Mouse (Mus musculus): ENCODE data around the gene Sim1. TPM values are rescaled to one million over a fixed set of nuclear protein-coding genes. Genes with fewer than 3 reads are reported as not detected.

Sim1 gene
- not detected in 2 replicates for polyA plus RNA-seq (2012; rRNA removed)

GRCm38 (mm10) chr10:50894170-50894991, at the start of gene Sim1:
TSS of gene Sim1 (plus strand) at chr10:50894754.
- no peak for DNase-seq (ENCODE audit: low spot score)

GRCm38 (mm10) chr10:50868202-50868601, 26.4 kb upstream of the Sim1 start:
- DNase-seq (ENCODE audit: low spot score) = no peak

- DNase-seq (ENCODE audit: low spot score) = no peak
Measured at GRCm38 (mm10) chr10:50876952-50877351, 17.6 kb upstream of the Sim1 start.

- DNase-seq (ENCODE audit: low spot score) = no peak
Measured at GRCm38 (mm10) chr10:50881476-50882069, 13.0 kb upstream of the Sim1 start.

DNA sequence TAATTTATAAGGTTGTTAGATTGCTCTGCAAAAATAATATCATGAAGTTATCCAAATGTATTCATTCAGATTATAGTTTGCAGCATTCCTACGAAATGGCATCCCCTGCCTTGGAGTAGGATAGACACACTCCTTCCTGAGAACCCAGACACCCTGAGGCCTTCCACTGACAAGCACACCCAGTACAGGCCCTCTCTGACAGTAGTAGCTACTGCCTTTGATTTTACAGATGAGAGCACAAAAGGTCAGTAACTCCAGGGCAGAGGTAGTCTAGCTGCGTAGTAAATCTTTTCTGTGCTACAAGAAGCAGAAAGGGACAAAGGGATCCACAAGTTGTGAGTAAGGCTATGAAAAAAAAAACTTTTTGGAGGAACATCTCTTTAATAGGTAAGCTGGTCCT, 12.2 kb upstream of the Sim1 start:
- no peak for DNase-seq (ENCODE audit: low spot score)

- no peak for DNase-seq (ENCODE audit: low spot score)
Measured at GRCm38 (mm10) chr10:50886305-50886704, 8.2 kb upstream of the Sim1 start.

DNA sequence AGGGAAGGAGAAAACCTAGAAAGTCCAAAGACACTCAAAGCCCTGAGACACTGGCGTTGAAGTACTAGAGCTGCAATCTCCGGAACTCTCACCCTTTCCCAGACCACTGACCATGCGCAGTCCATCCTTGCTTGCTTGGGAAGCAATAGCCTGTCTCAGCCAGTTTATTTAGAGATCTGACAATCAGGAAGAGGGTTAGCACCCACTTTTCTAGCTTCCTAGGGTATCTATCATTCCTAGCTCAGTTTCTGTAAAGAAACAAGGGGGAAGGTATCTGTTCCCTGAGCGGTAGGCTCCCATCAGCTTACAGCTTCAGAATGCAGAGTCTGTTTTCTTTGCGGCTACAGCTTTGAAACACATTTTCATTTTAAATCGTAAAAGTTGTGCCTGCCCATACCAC, 3.9 kb upstream of the Sim1 start:
- no peak for DNase-seq (ENCODE audit: low spot score)

- DNase-seq (ENCODE audit: low spot score) = no peak
Measured at GRCm38 (mm10) chr10:50891876-50892711, 2.5 kb upstream of the Sim1 start.

DNA sequence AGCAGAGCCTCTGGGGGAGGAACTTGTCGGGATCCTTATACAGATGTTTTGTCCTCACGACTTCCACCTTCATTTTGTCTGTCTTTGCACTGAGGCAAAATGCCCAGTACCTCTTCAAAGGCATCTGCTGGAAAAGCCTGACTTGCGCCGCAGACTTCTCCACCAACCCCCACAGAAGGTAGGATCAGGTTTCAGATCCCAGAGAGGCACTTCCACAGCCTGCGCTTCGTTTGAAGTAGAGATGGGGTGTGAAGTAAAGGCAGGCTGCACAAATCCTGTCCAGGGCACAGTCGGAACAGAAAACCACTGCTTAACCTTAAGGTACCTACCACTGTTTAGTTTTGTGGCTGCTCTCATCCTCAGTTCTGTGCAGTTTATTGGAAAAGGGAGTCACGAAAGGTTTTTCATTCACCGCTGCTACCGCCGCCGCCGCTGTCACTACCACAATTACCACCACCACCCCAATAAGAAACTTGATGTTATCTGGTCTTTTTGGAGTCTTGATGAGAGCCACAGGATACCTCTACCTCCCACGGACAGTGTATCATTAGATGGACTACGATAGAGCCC, 1.7 kb upstream of the Sim1 start:
- no peak for DNase-seq (ENCODE audit: low spot score)

DNA sequence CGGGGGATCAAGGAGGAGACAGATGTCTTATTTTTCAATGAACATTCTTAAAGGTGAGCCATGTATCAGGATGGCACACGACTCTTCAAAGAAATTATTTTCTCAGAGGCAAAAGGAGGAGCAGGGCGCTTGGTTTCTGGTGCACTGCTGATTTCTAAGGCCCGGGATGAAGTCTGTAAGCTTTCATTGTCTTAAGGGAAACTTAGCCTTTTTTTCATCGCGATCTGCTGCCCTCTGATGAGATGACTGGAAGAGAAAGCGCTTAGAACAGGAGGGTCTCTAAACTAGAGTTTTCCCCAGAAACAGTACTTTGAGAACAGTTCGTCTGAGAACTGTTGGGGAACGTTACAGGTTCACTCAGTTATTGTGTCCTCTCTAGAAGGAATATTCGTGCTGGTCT, 1.0 kb upstream of the Sim1 start:
- DNase-seq (ENCODE audit: low spot score) = no peak

- DNase-seq (ENCODE audit: low spot score) = no peak
Measured at GRCm38 (mm10) chr10:50895091-50895790, 687 bp downstream of the Sim1 start.

DNA sequence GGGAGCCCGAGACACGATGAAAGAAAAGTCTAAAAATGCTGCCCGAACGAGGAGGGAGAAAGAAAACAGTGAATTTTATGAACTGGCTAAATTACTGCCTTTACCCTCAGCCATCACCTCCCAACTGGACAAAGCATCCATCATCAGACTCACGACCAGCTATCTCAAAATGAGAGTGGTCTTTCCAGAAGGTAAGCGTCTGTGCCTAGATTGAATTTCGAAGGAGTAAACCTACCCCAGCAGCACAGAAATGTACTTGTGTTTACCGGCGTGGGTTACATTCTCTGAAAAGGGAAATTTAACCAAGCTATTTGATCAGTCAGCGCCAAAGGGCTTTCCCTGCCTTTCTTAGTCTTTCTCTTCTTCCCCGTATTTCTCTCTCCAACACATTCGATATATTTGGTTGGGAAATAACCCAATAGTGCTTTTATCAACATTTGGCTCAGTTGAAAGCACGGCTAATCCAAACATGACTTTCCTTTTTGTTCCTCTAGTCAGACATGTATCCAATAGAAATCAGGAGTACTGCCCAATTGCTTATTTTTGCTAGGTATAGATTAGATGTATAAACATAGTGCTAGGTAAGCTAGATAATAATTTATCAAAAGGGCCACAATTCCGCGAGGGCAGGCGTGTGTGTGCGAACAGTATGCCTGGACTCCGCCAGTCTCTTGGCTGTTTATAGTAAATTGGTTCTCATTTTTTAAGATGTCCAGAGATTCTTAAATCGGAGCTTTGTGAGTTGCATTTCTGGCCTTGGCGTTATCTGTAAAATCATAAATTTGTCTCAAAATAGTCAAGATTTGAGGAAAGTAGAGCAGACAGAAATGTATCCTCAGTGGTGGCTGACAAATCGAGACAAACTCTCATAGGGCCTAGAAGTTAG, 1.6 kb downstream of the Sim1 start:
- no peak for DNase-seq (ENCODE audit: low spot score)

GRCm38 (mm10) chr10:50896767-50897390, 2.3 kb downstream of the Sim1 start:
- no peak for DNase-seq (ENCODE audit: low spot score)

DNA sequence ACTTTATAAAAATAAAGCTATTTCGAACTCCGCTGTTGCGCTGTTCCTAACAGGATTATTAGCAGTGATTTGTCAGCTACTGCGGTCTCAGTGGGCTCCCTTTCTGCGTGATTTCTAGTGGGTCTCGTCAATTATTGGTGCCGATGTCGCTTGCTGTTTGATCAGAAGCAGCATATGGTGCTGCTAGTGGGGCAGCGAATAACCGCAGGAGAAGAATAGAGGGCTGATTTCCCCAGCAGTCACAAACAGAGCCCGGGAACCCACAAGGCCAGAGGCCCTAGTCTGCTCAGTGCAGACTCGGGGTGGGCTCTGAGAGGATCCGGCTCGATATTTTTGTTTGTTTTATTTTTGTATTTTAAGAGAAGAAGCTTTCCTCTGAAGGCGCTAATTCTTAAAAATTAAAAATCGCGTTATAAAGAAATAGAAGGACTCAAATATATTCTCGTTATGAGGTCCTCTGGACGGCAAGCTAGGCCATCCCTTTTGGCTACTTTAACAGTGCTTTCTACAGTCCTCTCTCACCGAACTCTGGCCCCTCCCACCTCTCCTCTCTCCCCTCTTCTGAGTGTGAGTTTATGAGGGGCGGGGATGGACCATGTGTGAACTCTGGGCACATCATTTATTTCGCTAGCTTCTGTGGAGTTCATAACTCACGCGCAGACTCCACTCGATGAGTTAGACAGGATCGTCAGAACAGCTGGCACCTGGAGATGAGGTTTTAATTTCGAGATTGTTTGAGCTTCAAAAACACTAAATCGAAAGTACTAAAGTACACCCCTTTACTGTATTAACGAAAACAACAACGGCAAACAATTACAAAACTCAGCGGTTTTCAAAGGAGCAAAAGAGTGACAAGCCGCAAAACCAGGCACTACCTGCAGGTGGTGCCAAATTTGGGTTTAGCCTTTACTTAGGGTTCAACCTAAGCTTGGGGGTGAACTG, 3.2 kb downstream of the Sim1 start:
- no peak for DNase-seq (ENCODE audit: low spot score)

DNA sequence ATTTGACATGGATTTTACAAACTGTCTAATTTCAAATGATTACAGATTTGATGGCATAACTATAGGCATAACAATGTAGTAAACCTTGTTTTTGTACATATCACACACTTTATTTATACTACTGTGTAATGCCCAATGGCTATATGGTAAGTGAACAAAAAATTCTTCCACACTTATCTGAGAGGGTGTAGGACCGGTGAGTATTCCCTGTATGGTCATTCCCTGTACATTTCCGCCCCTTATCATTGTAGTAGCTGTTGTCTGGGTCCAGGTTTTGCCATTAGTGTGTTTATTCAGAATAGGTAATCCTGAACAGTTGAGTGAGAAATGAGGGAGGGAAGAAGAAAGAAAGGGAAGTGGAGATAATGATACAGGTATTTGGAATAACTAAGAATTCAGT, 4.1 kb downstream of the Sim1 start:
- DNase-seq (ENCODE audit: low spot score) = no peak

- no peak for DNase-seq (ENCODE audit: low spot score)
Measured at GRCm38 (mm10) chr10:50899846-50900745, 5.5 kb downstream of the Sim1 start.

DNA sequence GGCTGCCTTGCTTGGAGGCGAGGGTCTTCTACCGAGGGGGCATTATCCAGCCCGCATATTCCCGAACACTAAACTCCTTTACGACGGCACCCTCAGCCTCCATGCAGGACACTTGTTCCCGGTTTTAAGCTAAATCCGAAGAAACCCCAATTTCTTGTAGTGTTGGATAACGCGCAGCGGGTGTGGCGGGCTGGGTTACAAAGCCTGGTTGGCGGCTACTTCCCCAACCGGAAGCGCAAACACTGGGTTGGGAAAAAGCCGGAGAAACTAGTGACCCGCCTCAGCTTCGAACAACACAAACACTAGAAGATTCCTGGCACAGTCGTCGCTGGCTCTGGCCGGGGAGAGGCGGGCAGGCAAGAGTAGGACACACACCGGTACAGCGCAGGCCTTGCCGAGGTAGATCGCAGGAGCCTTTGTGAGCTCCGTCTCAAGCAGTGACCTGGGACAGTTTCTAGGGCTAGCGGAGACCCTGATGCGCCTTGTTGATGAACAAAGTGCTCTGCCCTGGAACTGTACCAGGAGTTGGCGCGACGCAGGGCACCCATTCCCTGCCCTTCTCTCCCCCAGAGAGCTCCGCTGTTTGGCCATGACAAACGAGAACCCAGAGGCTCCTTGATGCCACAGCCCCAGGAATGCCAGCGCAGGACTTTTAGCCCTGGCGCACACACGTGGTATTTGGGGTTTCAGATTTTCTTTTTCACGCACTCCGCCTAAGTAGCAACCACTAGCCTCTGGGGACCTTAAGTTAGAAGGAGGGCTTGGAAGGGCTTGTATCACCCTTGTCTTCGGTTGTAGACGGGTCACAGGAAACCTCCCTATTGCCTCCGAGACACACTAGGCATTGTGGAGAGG, 6.4 kb downstream of the Sim1 start:
- no peak for DNase-seq (ENCODE audit: low spot score)

Measured in urinary bladder, adult 2 months (tissue).